Mouse (Mus musculus): ENCODE data around the gene Cst13.
"Not testable (repeated sequence)": the region's sequence is repeated elsewhere in the genome, so short reads cannot be mapped to it uniquely, and the experiment has no call there.

DNA sequence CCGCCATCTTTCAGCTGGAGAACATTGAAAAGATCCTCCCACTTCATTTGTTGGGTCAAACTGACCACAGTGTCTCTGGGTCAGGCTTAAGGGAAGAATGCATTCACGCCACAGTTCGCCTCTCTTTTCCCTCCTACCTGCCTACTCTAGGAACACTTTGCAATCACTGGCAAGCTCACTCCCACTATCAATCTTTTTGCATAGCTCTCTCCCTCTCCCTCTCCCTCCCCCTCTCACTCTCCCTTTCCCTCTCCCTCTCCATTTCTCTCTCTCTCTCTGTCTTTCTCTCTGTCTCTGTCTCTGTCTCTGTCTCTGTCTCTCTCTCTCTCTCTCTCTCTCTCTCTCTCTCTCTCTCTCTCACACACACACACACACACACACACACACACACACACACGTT, 48.5 kb upstream of the Cst13 start, which contains the start of gene Cst11:
- not testable (repeated sequence) for TF ChIP-seq CTCF, POLR2A (IDR thresholded peaks at IDR 0.05; ENCODE audit: extremely low read depth, insufficient read depth, low read length)
